Mouse (Mus musculus) heart, embryonic 16.5 days (tissue): Measurements from ENCODE around the gene 9130213A22Rik. TPM values are rescaled to one million over a fixed set of nuclear protein-coding genes. Genes with fewer than 3 reads are reported as not detected.

Source experiments
- ATAC-seq: fragments of 200-750 bp; cut with Nextera tagmentation; replicated peaks from 2 replicates; pipeline ENCODE4 v1.8.0; 2017; ENCODE audit warnings: moderate number of reproducible peaks; ENCODE audit not compliant: insufficient read depth, low FRiP score; ENCODE audit errors: extremely low read depth
- H3K27ac ChIP-seq: fragments of 300-500 bp; sonication (generic); 2 replicates; pipeline ENCODE4 v1.5.1; 2014; ENCODE audit warnings: mild to moderate bottlenecking, low read length, control low read depth, moderate library complexity
- H3K27me3 ChIP-seq: fragments of 300-500 bp; sonication (generic); 2 replicates; pipeline ENCODE4 v1.6.1; 2014; ENCODE audit warnings: low read length, mixed read lengths; ENCODE audit not compliant: control insufficient read depth, insufficient read depth
- H3K36me3 ChIP-seq: fragments of 300-500 bp; sonication (generic); 2 replicates; pipeline ENCODE4 v1.6.1; 2014; ENCODE audit not compliant: control insufficient read depth, insufficient read depth
- H3K4me1 ChIP-seq: fragments of 300-500 bp; sonication (generic); 2 replicates; pipeline ENCODE4 v1.6.1; 2014; ENCODE audit warnings: low read length, mixed read lengths; ENCODE audit not compliant: control insufficient read depth, insufficient read depth
- H3K4me2 ChIP-seq: fragments of 300-500 bp; sonication (generic); 2 replicates; pipeline ENCODE4 v1.6.1; 2014; ENCODE audit warnings: low read depth, mild to moderate bottlenecking, control low read depth, low read length
- H3K4me3 ChIP-seq: fragments of 300-500 bp; sonication (generic); 2 replicates; pipeline ENCODE4 v1.5.1; 2014; ENCODE audit warnings: mild to moderate bottlenecking, control low read depth, low read length
- H3K9ac ChIP-seq: fragments of 300-500 bp; sonication (generic); 2 replicates; pipeline ENCODE4 v1.6.1; 2014; ENCODE audit warnings: low read length, control low read depth
- H3K9me3 ChIP-seq: fragments of 300-500 bp; sonication (generic); replicated peaks from 2 replicates; pipeline ENCODE4 v1.6.1; 2016; ENCODE audit warnings: low read length; ENCODE audit not compliant: control insufficient read depth
- WGBS: fragments of 180-500 bp; shearing (Covaris S2); extraction: QIAGEN DNeasy Blood & Tissue Kit; methylation state at CpG from one replicate; pipeline ENCODE4 v1.1.7; 2014; 5-methylcytosine and 5-hydroxymethylcytosine counted together
- polyA plus RNA-seq: library from polyadenylated mRNA; unstranded; fragments of >200 nt; fragmentation: Nextera tagmentation; extraction: Ambion mirVana; gene quantifications from 2 replicates; pipeline ENCODE4 v1.2.1, GENCODE M21; 2015

9130213A22Rik gene
- polyA plus RNA-seq, 1 experiment from 2014 or later: 0.41 TPM

- H3K9ac ChIP-seq: peak overlapping the region; percentile 69
- 3% methylated on average over 21 of the region's 21 CpGs for WGBS
- H3K9me3 ChIP-seq: no peaks in the 10 kb centered on the region
- H3K4me2 ChIP-seq: peak overlapping the region; percentile 69
- peak overlapping the region; percentile 61 for H3K27ac ChIP-seq
- H3K27me3 ChIP-seq: no peaks in the 10 kb centered on the region
- peak overlapping the region; percentile 58 for H3K4me3 ChIP-seq
- H3K4me1 ChIP-seq: peaks cover 15% of the 10 kb centered on the region
- H3K36me3 ChIP-seq: peaks cover 31% of the 10 kb centered on the region
- ATAC-seq: no peak; the same call in 1 of the 2 replicates
These were observed 11.2 kb downstream of the 9130213A22Rik start for GRCm38 (mm10) chr11:69111051-69111810.

DNA sequence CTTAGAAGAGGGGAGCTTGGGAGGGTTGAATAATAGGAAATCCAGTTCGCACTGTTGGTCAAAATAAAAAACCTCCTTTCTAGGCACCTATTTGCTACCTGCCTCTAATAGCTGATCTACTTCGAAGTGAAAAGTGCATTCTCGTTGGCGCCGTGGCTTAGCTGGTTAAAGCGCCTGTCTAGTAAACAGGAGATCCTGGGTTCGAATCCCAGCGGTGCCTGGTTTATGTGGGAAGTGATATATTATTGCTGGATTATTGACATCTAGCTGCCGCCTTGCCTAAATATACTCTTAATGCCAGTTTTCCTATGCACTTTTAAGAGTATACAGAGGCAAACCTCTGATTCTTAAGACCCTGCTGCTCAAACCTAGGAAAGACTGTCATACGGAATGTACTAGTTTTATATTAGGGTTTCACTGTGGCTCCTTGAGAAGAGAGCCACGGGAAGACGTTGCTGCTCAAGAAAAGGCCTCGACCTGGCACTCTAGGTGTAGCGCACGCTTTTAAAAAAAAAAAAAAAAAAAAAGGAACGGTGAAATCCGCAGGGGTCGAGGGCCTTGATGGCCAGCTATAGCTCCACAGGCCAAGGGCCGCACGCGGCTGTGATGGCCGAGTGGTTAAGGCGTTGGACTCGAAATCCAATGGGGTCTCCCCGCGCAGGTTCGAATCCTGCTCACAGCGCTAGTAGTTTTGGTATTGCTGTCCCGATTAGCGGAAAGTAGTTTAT lies 11.9 kb downstream of the 9130213A22Rik start:
- H3K4me2 ChIP-seq: peak overlapping the region; percentile 69
- no peaks in the 10 kb centered on the region for H3K9me3 ChIP-seq
- H3K27me3 ChIP-seq: no peaks in the 10 kb centered on the region
- peaks cover 38% of the 10 kb centered on the region for H3K36me3 ChIP-seq
- peaks cover 15% of the 10 kb centered on the region for H3K4me1 ChIP-seq
- peak overlapping the region; percentile 69 for H3K9ac ChIP-seq
- H3K4me3 ChIP-seq: peak overlapping the region; percentile 58
- 1% methylated on average over 29 of the region's 30 CpGs for WGBS
- ATAC-seq: peak; percentile 66; the same call in 1 of the 2 replicates
- peak overlapping the region; percentile 69 for H3K27ac ChIP-seq

DNA sequence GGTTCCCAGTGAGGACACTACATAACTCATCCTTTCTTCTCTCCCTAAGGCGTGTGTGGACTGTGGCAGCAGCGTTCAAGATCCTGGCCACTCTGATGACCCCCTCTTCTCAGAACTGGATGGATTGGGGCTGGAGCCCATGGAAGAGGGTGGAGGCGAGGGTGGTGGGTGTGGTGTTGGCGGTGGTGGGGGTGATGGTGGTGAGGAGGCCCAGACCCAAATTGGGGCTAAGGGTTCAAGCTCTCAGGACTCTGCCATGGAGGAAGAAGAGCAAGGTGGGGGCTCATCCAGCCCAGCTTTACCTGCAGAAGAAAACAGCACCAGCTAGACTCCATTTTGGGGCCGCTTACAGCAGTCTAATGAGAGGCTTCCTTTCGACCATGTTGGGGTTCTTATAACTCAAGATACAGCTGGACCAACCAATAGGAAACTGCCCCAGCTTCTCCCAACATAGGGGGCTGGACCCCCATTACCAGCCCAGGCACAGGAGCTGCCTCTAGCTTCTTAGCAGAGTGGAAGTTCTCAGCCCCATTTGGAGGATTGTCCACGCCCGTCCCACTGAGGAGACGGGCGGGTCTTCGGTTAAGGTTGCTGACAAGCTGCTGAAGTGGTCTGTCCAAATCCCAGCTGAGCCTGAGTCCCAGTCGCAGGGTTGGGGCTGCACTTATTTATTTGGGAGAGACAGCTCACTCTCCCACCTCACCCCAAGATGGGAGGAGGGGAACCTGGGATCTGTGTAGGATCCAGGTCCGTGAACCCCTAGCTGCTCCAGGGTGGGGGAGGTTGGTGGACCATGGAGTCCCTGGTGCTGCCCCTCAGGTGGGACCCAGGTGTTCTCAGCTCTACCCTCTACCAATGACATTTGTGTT lies 13.1 kb downstream of the 9130213A22Rik start:
- Histone ChIP-seq H3K27me3 (no peaks in the 10 kb centered on the region), H3K4me3 (no peak overlapping the region), H3K36me3 (peaks cover 49% of the 10 kb centered on the region), H3K27ac (no peak overlapping the region), H3K4me1 (peaks cover 15% of the 10 kb centered on the region), H3K4me2 (no peak overlapping the region), H3K9me3 (no peaks in the 10 kb centered on the region), H3K9ac (no peak overlapping the region)
- ATAC-seq: no peak
- 79% methylated on average over 13 of the region's 13 CpGs for WGBS

GRCm38 (mm10) chr11:69108223-69108622 lies 14.2 kb downstream of the 9130213A22Rik start:
- ATAC-seq: no peak
- Histone ChIP-seq H3K36me3 (peaks cover 60% of the 10 kb centered on the region), H3K27me3 (no peaks in the 10 kb centered on the region), H3K4me1 (peaks cover 15% of the 10 kb centered on the region), H3K27ac (no peak overlapping the region), H3K9me3 (no peaks in the 10 kb centered on the region), H3K4me3 (no peak overlapping the region), H3K9ac (no peak overlapping the region), H3K4me2 (no peak overlapping the region)
- WGBS: 92% methylated on average over 9 of the region's 9 CpGs

GRCm38 (mm10) chr11:69107676-69108075 lies 14.7 kb downstream of the 9130213A22Rik start:
- Histone ChIP-seq H3K9ac (no peak overlapping the region), H3K36me3 (peaks cover 65% of the 10 kb centered on the region), H3K9me3 (no peaks in the 10 kb centered on the region), H3K4me1 (peaks cover 15% of the 10 kb centered on the region), H3K27me3 (no peaks in the 10 kb centered on the region), H3K4me2 (no peak overlapping the region), H3K4me3 (no peak overlapping the region), H3K27ac (no peak overlapping the region)
- ATAC-seq: no peak
- 80% methylated on average over 11 of the region's 11 CpGs for WGBS

DNA sequence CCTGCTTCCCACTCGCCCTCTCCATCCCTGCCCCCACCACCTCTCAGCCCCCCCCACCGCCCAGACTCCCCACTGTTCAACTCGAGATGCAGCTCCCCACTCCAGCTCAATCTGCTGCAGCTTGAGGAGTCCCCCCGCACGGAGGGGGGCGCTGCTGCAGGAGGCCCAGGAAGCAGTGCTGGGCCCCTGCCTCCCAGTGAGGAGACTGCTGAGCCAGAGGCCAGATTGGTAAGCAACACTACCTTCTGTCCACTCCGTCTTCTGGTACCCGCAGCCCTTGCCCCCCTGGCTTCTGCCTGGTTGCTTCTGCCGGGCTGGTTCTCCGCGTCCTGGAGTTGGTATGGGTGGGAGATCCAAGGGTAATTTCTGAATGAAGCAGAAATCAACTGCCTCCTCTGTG lies 15.5 kb downstream of the 9130213A22Rik start:
- no peak overlapping the region for H3K9ac ChIP-seq
- no peak overlapping the region for H3K4me3 ChIP-seq
- H3K27ac ChIP-seq: no peak overlapping the region
- peaks cover 10% of the 10 kb centered on the region for H3K4me1 ChIP-seq
- 87% methylated on average over 11 of the region's 11 CpGs for WGBS
- no peaks in the 10 kb centered on the region for H3K9me3 ChIP-seq
- no peak overlapping the region for H3K4me2 ChIP-seq
- H3K36me3 ChIP-seq: peaks cover 73% of the 10 kb centered on the region
- ATAC-seq: no peak
- H3K27me3 ChIP-seq: no peaks in the 10 kb centered on the region

DNA sequence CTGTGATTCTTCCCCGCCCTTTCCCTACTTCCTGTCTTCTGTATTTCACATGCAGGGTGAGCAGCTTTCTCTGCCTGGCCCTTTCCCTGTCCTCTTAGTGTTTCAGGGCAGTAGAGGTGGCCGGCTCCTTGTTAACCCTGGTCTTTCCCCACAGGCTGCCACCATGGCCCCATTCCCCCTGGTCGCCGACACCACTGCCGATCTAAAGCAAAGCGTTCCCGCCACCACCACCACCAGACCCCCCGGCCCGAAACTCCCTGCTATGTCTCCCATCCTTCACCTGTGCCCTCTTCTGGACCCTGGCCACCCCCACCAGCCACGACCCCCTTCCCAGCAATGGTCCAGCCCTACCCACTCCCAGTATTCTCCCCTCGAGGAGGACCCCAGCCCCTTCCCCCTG lies 16.1 kb downstream of the 9130213A22Rik start:
- no peaks in the 10 kb centered on the region for H3K27me3 ChIP-seq
- no peak overlapping the region for H3K9ac ChIP-seq
- peaks cover 78% of the 10 kb centered on the region for H3K36me3 ChIP-seq
- H3K4me2 ChIP-seq: no peak overlapping the region
- no peak for ATAC-seq
- no peak overlapping the region for H3K4me3 ChIP-seq
- peaks cover 6% of the 10 kb centered on the region for H3K4me1 ChIP-seq
- H3K9me3 ChIP-seq: no peaks in the 10 kb centered on the region
- 89% methylated on average over 11 of the region's 11 CpGs for WGBS
- H3K27ac ChIP-seq: no peak overlapping the region

DNA sequence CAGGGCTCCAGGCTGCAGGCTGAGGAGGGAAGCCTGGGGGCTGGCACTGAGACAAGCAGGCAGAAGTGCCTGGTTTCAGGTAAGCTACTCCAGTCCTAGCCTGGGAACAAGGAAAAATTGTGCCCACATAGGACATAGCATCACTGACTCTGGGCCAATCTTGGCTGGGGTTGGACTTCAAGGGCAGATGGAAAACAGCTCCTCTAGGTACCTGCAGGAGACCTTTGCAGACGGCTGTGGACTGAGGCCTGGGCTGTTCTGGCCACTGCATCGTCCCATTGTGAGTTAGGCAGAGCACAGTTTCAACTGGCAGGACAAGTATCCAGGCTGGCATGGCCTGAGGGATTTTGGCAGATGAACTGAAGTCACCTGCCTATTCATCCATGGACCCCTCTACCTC lies 16.6 kb downstream of the 9130213A22Rik start:
- Histone ChIP-seq H3K27me3 (no peaks in the 10 kb centered on the region), H3K36me3 (peaks cover 83% of the 10 kb centered on the region), H3K4me2 (no peak overlapping the region), H3K4me1 (peaks cover 8% of the 10 kb centered on the region), H3K9me3 (no peaks in the 10 kb centered on the region), H3K4me3 (no peak overlapping the region), H3K27ac (no peak overlapping the region), H3K9ac (no peak overlapping the region)
- 90% methylated on average over 2 of the region's 2 CpGs for WGBS
- ATAC-seq: no peak
